Mouse (Mus musculus): ENCODE measurements around the gene Aurkc.
"Not testable (repeated sequence)": the region's sequence is repeated elsewhere in the genome, so short reads cannot be mapped to it uniquely, and the experiment has no call there.

The Aurkc gene

DNA sequence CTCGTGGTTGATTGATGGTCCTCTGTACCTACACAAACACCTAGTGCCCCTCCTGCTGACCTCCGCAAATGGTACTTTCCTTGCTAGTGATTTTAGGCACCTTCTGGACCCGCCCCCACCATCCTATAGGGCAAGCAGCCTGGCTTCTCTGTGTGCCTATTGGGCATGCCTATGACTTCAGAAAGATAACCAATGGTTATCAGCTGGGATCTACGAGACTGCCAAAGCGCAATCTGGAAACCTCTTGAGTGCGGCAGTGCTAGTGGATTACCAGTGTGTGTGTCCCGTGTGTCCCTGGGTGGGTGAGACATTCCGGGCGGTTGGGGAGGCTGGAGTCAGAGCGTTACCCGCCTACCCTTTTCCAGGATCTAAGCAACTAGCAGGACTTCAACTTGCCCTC, at the start of gene Aurkc:
TSS of gene Aurkc (plus strand) at position 50 of the 400 bp plus-strand sequence.
- DNase-seq (ENCODE audit: low read depth, low spot score) = not testable (repeated sequence)

DNA sequence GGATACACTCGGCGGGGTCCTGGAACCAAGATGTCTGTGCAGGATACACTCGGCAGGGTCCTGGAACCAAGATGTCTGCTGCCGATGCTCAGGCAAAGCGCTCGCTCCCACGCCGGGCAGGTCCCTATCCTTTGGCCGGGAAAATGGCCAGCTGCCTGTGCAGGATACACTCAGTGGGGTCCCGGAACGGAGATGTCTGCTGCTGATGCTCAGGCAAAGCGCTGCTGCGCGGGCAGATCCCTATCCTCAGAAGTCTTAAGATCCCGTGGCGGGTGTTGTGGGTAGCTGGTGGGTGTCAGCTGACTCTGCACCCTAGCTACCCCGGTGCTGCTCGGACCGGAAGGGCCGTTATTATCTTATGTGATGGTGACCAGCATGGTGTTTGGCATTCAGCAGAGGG, 47.0 kb upstream of the Aurkc start:
- DNase-seq (ENCODE audit: low read depth, low spot score) = not testable (repeated sequence)

DNA sequence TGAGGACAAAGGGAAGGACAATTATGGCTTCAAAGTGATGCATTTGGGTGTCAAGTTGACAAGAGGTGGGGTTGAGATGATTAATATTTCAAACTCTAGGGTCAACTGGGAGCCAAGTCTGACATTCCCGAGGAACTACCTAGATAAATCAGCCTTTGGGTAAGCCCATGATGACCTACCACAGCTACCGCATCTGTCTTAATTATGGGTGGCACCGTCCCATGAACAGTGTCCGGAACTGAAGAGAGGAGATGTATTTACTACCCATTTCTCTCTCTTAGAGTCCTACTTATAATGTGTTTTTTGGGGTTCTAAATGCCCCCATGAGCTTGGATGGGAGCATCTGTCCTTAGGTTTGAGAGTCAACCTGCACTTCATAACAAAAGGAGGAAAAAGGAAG, 38.5 kb upstream of the Aurkc start:
- DNase-seq (ENCODE audit: low read depth, low spot score) = no peak

DNA sequence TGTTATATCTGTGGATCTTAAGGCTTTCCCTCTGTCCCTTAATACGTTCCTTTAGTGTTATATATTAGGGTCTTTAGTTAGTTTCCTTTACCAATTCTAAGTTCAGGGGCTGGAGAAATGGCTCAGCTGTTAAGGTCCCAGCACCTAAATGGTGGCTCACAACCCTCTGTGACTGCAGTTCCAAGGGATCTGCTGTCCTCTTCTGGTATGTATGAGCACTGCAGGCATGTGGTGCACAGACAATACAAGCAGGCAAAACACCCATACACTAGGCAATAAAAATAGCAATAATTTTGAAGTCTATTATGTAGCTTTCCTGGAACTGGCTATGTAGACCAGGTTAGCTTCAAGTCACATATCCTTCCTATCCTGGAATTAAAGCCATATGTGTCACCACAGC, 36.5 kb upstream of the Aurkc start:
- no peak for DNase-seq (ENCODE audit: low read depth, low spot score)

DNA sequence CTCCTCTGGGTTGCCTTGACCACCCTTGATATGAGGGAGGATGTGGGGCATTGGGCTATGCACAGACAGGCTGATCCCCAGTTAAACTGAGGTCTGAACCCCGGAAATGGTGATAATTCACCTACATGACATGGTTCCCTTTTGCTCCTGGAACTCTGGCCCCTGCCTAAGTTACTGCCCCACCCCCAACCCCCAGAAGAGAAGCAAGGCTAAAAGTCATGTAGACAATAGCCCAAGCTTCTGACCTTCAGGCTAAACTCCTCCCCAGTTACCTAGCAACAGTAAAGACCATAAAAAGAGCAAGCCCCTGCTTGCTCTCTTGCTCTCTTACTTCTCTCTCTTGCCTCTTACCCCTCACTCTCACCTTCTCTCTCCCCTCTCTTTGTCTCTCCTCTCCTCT, 21.5 kb upstream of the Aurkc start:
- DNase-seq (ENCODE audit: low read depth, low spot score) = no peak

DNA sequence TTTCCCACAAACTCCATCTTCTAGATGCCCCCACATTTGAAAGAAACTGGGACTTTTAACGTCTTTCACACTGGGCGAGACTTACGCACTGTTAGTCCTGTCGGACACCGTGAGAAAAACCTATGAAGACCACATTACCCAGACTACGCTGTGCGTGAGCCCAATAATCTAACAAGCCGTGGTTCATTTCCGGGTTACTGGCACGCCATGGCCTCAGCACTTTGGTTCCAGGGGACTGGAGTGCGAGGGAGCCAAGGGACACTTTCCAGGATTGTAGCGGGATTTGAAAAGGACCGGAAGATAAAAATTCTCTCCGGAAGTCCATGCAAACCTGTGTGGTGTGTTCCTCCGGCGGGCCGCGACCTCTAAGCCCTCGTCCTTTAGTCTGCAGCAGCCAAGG, 18.2 kb upstream of the Aurkc start:
- DNase-seq (ENCODE audit: low read depth, low spot score) = no peak

DNA sequence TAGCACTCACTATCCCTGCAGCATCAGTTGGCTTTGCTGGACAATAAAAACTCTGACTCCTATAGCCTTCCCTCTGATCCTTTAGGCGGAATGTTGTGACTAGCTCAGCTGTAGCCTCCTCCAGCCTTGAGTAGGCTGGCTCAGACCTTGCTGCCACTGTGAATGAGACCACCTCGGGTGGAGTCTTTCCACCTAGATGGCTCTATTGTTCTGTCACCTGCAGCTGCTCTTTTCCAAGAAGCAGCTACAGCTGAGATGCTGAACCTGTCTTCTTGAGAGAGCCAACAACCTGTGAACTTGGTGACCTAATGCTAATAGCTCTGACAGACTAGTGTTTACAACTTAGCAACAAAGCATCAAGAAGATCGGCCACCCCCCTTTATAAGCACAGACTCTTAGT, 3.8 kb downstream of the Aurkc start:
- not testable (repeated sequence) for DNase-seq (ENCODE audit: low read depth, low spot score)

DNA sequence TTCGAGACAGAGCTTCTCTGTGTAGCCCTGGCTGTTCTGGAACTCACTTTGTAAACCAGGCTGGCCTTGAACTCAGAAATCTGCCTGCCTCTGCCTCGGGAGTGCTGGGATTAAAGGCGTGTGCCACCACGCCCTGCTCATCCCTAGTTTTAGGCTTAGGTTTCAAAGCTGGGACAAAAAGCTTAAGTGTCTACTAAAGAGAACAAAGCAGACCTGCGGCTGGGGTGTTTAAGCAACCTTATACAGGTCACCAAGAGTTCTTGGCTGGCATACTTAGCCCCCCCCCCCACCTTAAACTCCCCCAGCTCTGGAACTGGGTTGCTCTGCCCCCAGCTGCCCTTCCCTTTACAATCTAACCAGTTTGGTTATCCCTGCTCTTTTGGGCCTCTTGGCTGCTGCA, 10.3 kb downstream of the Aurkc start:
- DNase-seq (ENCODE audit: low read depth, low spot score) = not testable (repeated sequence)

DNA sequence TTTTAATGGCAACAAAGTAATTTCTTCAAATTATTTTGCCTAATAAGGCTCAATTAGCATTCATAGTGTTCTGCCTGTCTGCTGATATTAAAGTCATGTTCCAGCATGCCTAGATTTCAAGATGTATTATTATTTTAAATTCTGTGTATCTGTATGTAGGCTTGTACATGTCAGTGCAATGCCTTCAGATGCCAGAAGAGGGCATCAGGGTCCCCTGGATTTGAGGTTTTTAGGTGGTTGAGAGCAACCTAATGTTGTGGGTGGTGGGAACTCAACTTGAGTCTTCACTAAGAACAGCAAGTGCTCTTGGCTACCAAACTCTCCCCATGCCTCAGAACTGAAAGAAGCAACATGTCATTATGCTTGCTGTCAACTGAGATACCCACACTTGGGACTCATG, 32.3 kb downstream of the Aurkc start:
- DNase-seq (ENCODE audit: low read depth, low spot score) = no peak

DNA sequence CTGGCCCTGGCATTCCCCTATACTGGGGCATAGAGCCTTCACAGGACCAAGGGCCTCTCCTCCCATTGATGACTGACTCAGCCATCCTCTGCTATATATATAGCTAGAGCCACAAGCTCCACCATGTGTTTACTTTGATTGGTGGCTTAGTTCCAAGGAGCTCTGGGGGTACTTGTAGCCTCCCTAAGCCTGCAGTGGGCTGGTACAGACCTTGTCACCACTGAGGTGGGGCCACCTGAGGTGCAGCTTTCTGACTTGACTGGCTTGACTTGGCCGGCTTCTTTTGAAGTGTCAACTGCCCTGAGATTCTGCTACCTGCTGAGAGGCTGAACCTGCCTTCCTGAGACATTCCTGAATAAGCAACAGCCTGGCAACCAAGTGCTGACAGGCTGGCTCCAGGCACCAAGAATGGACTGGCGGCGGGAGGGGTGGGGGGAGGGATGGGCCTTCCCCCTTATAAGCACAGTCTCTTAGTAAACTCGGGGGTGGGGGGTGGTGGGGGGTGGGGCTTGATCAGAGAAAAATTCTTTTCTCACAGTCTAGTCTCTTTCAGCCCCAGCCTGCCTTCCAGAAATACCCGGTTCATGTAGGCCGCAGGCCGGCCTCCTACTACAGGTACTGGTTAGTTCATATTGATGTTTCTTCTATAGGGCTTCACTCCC, 54.7 kb downstream of the Aurkc start:
- DNase-seq (ENCODE audit: low read depth, low spot score) = not testable (repeated sequence)

Measured in CD4-positive helper T cell, adult 2 months (primary cell).